Comparison of ENCODE assay signal across 23 mouse cellular contexts in genomic region chr1:75261278-75261677, GRCm38 (mm10). TPM values are rescaled to one million over a fixed set of nuclear protein-coding genes. Genes with fewer than 3 reads are reported as not detected.
A peak's percentile ranks its signal among the peaks of the same experiment; 100 is the strongest.
DNase-seq lines count a peak whose midpoint lies in the region; ATAC-seq and TF ChIP-seq lines count a peak whose summit lies in the region.
"Had no signal": no experiment of that assay in that cellular context is flagged by ENCODE, and none has a peak within 500 bp of the region (broad histone marks: within the 10 kb centered on the region; RNA-seq: fewer than 3 reads in every experiment).

No protein-coding gene starts in this region.

- no peaks in the 10 kb centered on the region for H3K9me3 ChIP-seq in limb, embryonic 10.5 days (replicated peaks)
- H3K9me3 ChIP-seq: embryonic facial prominence, embryonic 13.5 days had no signal

- ATAC-seq in cerebellum, adult (ENCODE audit: insufficient number of reproducible peaks, low FRiP score, low TSS enrichment), result no peak
- ATAC-seq: forebrain, embryonic 14.5 days; forebrain, embryonic 16.5 days had no signal

- TF ChIP-seq CTCF in cerebellum, adult 2 months (IDR thresholded peaks at IDR 0.05; ENCODE audit: borderline replicate concordance, insufficient read depth, low read depth, low read length), result no peak

- H3K36me3 ChIP-seq in limb, embryonic 10.5 days, result no peaks in the 10 kb centered on the region
- H3K36me3 ChIP-seq: embryonic facial prominence, embryonic 13.5 days had no signal

- peaks cover 3% of the 10 kb centered on the region; the same call in 1 of the 2 replicates for H3K4me1 ChIP-seq in cerebellum, adult 2 months (ENCODE audit: control insufficient read depth, insufficient read depth, low read length)
- peaks cover 11% of the 10 kb centered on the region for H3K4me1 ChIP-seq in limb, embryonic 10.5 days
- H3K4me1 ChIP-seq: embryonic facial prominence, embryonic 13.5 days had no signal

- H3K27me3 ChIP-seq in cerebellum, adult 2 months (ENCODE audit: control insufficient read depth, insufficient read depth, low read length), result no peaks in the 10 kb centered on the region
- peaks cover 49% of the 10 kb centered on the region for H3K27me3 ChIP-seq in limb, embryonic 10.5 days (ENCODE audit: low read depth, poor library complexity, severe bottlenecking)

- H3K27ac ChIP-seq in cerebellum, adult 2 months (ENCODE audit: insufficient read depth, low read length), result no peak overlapping the region
- H3K27ac ChIP-seq in limb, embryonic 10.5 days, result no peak overlapping the region
- H3K27ac ChIP-seq: embryonic facial prominence, embryonic 13.5 days; gastrocnemius, adult 2 months had no signal

- peak; percentile 34 to 46 for DNase-seq in cerebellum, adult 2 months
- DNase-seq in cerebellum, adult 11-12 months, result no peak
- peak; percentile 18 for DNase-seq in cerebellum, adult 9-11 months
- peak; percentile 52 for DNase-seq in 3T3-L1 (ENCODE audit: low read depth, low spot score)
- peak; percentile 64 for DNase-seq in NIH3T3 (ENCODE audit: low read depth)
- no peak for DNase-seq in lung, postnatal 10 days
- DNase-seq in limb, embryonic 10.5 days (ENCODE audit: low spot score), result no peak
- DNase-seq: adrenal gland, adult 2 months; adrenal gland, postnatal 10 days; adrenal gland, postnatal 25 days; cerebellum, adult 11 months; cerebellum, adult 8-10 months; cerebellum, postnatal 36 days; gastrocnemius, adult 2 months had no signal

- no peak for TF ChIP-seq POLR2A in cerebellum, adult 2 months (IDR thresholded peaks at IDR 0.05; ENCODE audit: borderline replicate concordance, insufficient read depth, low read length)

- no peak overlapping the region for H3K4me3 ChIP-seq in cerebellum, adult 2 months (replicated peaks; ENCODE audit: insufficient read depth, low read depth, low read length)
- no peak overlapping the region for H3K4me3 ChIP-seq in limb, embryonic 10.5 days
- H3K4me3 ChIP-seq: embryonic facial prominence, embryonic 13.5 days; gastrocnemius, adult 2 months had no signal

RNA-seq across cellular contexts. Expression of gene Ptprn, which starts 3.0 kb away (rescaled TPM):
- 172 and 180 TPM in 2 replicates for polyA plus RNA-seq in cerebellum, adult 2 months (2012; rRNA removed)
- polyA plus RNA-seq in limb, embryonic 10.5 days (2016; fragmentation: Nextera tagmentation; extraction: Ambion mirVana), result 0.11 and 0.13 TPM in 2 replicates

RNA-seq across cellular contexts. Expression of gene Resp18, which starts 16.9 kb away (rescaled TPM):
- 226 and 275 TPM in 2 replicates for polyA plus RNA-seq in cerebellum, adult 2 months (2012; rRNA removed)
- polyA plus RNA-seq in limb, embryonic 10.5 days (2016; fragmentation: Nextera tagmentation; extraction: Ambion mirVana), result not detected in 2 replicates
- polyA plus RNA-seq: C2C12 had no signal

RNA-seq across cellular contexts. Expression of gene Dnajb2, which starts 25.1 kb away (rescaled TPM):
- polyA plus RNA-seq in cerebellum, adult 2 months (2012; rRNA removed), result 139 and 153 TPM in 2 replicates
- 23.8 and 29.9 TPM in 2 replicates for polyA plus RNA-seq in limb, embryonic 10.5 days (2016; fragmentation: Nextera tagmentation; extraction: Ambion mirVana)

RNA-seq across cellular contexts. Expression of gene A630095N17Rik, which starts 29.4 kb away (rescaled TPM):
- polyA plus RNA-seq in cerebellum, adult 2 months (2012; rRNA removed), result not detected in 2 replicates
- polyA plus RNA-seq in limb, embryonic 10.5 days (2016; fragmentation: Nextera tagmentation; extraction: Ambion mirVana), result not detected in 2 replicates
- polyA plus RNA-seq: adrenal gland, adult 2 months; C2C12; cortical plate, adult 2 months; embryonic facial prominence, embryonic 11.5 days; embryonic facial prominence, embryonic 13.5 days; forebrain, embryonic 11.5 days; forebrain, embryonic 14.5 days; forebrain, embryonic 16.5 days; frontal cortex, adult 2 months had no signal

RNA-seq across cellular contexts. Expression of gene Tuba4a, which starts 41.6 kb away (rescaled TPM):
- 385 and 391 TPM in 2 replicates for polyA plus RNA-seq in cerebellum, adult 2 months (2012; rRNA removed)
- polyA plus RNA-seq in limb, embryonic 10.5 days (2016; fragmentation: Nextera tagmentation; extraction: Ambion mirVana), result 10.0 and 10.7 TPM in 2 replicates

Comparison
In these comparisons a context has a peak if more than half of its experiments do, and no peak if none do; other contexts are left out.
1. DNase-seq: peak in cerebellum, adult 2 months (2 of 2), cerebellum, adult 9-11 months (single experiment), 3T3-L1 (single experiment) and NIH3T3 (single experiment); none in cerebellum, adult 11-12 months (single experiment), lung, postnatal 10 days (single experiment) and limb, embryonic 10.5 days (single experiment).
2. RNA of gene Ptprn, which starts 3.0 kb away (polyA plus RNA-seq): 172 to 180 TPM in cerebellum, adult 2 months; 0.11 to 0.13 TPM in limb, embryonic 10.5 days; every median in the first group is over 100 times any median in the second.
3. RNA of gene Resp18, which starts 16.9 kb away (polyA plus RNA-seq): 226 to 275 TPM in cerebellum, adult 2 months; not detected in limb, embryonic 10.5 days; every median in the first group is over 100 times any median in the second.